Comparison of ENCODE assay signal across 8 mouse cellular contexts in genomic region chr4:131910237-131910994, GRCm38 (mm10). TPM values are rescaled to one million over a fixed set of nuclear protein-coding genes. Genes with fewer than 3 reads are reported as not detected.
DNase-seq lines count a peak whose midpoint lies in the region; ATAC-seq and TF ChIP-seq lines count a peak whose summit lies in the region.

No protein-coding gene starts in this region.

- intact Hi-C loops in gastrocnemius, postnatal 14 days (cut with DNase I; ENCODE audit: low total_unique reads) = no loop called here

- H3K4me2 ChIP-seq in forebrain, postnatal 0 days (ENCODE audit: low read depth) = 0 out of 2 replicates have a peak overlapping the region, but pooled peaks have one; percentile 8
- peak overlapping the region; percentile 45 for H3K4me2 ChIP-seq in kidney, embryonic 15.5 days

- no peak overlapping the region for H3K9ac ChIP-seq in forebrain, postnatal 0 days
- no peak overlapping the region for H3K9ac ChIP-seq in kidney, embryonic 15.5 days

- H3K36me3 ChIP-seq in forebrain, postnatal 0 days (ENCODE audit: insufficient read depth) = no peaks in the 10 kb centered on the region
- H3K36me3 ChIP-seq in kidney, embryonic 15.5 days = peaks cover 5% of the 10 kb centered on the region
- no peaks in the 10 kb centered on the region for H3K36me3 ChIP-seq in macrophage (ENCODE audit: inconsistent target)

- peak; percentile 69 for ATAC-seq in common myeloid progenitor, adult 5-6 weeks (replicated peaks; ENCODE audit: low read depth, poor library complexity, severe bottlenecking)
- ATAC-seq in forebrain, postnatal 0 days = no peak
- no peak for ATAC-seq in kidney, embryonic 15.5 days (replicated peaks; ENCODE audit: low FRiP score)
- no peak for ATAC-seq in erythroid progenitor cell, adult 5-6 weeks (replicated peaks; ENCODE audit: low FRiP score, poor library complexity, severe bottlenecking)

- peaks cover 26% of the 10 kb centered on the region for H3K27me3 ChIP-seq in forebrain, postnatal 0 days (ENCODE audit: insufficient read depth, low read length)
- peaks cover 16% of the 10 kb centered on the region for H3K27me3 ChIP-seq in kidney, embryonic 15.5 days

- no peak for DNase-seq in forebrain, postnatal 0 days
- DNase-seq in left cerebral cortex, adult 8-10 months (ENCODE audit: low spot score in 2 of 2) = no peak
- DNase-seq in gastrocnemius, postnatal 14 days = no peak
- DNase-seq in gastrocnemius, postnatal 4 days (ENCODE audit: low spot score in 2 of 2) = no peak

- WGBS in forebrain, postnatal 0 days = 23% methylated on average over 18 of the region's 21 CpGs
- 10% methylated on average over 19 of the region's 21 CpGs for WGBS in kidney, embryonic 15.5 days
- 4% methylated on average over 13 of the region's 21 CpGs for WGBS in macrophage (ENCODE audit: missing documents)

- H3K4me1 ChIP-seq in forebrain, postnatal 0 days (ENCODE audit: insufficient read depth) = no peaks in the 10 kb centered on the region
- peaks cover 49% of the 10 kb centered on the region for H3K4me1 ChIP-seq in kidney, embryonic 15.5 days

- H3K79me2 ChIP-seq in macrophage (ENCODE audit: inconsistent target) = no peaks in the 10 kb centered on the region

- no peaks in the 10 kb centered on the region for H3K9me3 ChIP-seq in forebrain, postnatal 0 days (ENCODE audit: low read length)
- H3K9me3 ChIP-seq in kidney, embryonic 15.5 days (replicated peaks) = 0 out of 2 replicates have a peak, but pooled peaks cover 5% of the 10 kb centered on the region

- no peak overlapping the region for H3K4me3 ChIP-seq in forebrain, postnatal 0 days (ENCODE audit: low read depth, low read length)
- H3K4me3 ChIP-seq in kidney, embryonic 15.5 days (replicated peaks) = no peak overlapping the region
- peak overlapping the region; percentile 20; the same call in 1 of the 2 replicates for H3K4me3 ChIP-seq in macrophage (ENCODE audit: inconsistent target)

- no peak for TF ChIP-seq CTCF in forebrain, postnatal 0 days (IDR thresholded peaks at IDR 0.05; ENCODE audit: low read depth)

- H3K27ac ChIP-seq in forebrain, postnatal 0 days (ENCODE audit: low read depth, low read length) = no peak overlapping the region
- H3K27ac ChIP-seq in kidney, embryonic 15.5 days = peak overlapping the region; percentile 59; the same call in 1 of the 2 replicates
- H3K27ac ChIP-seq in macrophage = peak overlapping the region; percentile 88

RNA-seq across cellular contexts. Expression of gene Tmem200b, which starts 11.2 kb away (rescaled TPM):
- not detected in 2 replicates for total RNA-seq in common myeloid progenitor, adult 5-6 weeks (2017)
- total RNA-seq in forebrain, postnatal 0 days (2014; rRNA removed) = 2.5 and 2.7 TPM in 2 replicates
- polyA plus RNA-seq in forebrain, postnatal 0 days (2015; fragmentation: Nextera tagmentation; extraction: Ambion mirVana) = 0.26 and 0.33 TPM in 2 replicates
- 1.1 and 1.3 TPM in 2 replicates for polyA plus RNA-seq in kidney, embryonic 15.5 days (2015; fragmentation: Nextera tagmentation; extraction: Ambion mirVana)
- total RNA-seq in macrophage (2018; cell fraction: chromatin; rRNA removed) = 10 to 100 TPM in 10 of 26 experiments, 1 to 10 TPM in 7, not detected in 9; 1.6 to 36.8 (median 13.7) TPM
- 10 to 100 TPM in 5 of 26 experiments, 1 to 10 TPM in 7, under 1 TPM in 8, not detected in 6; 0.09 to 26.3 (median 2.2) TPM for total RNA-seq in macrophage (2018; cell fraction: cytosol; rRNA removed)
- total RNA-seq in macrophage (2018; cell fraction: nucleus; rRNA removed) = 10 to 100 TPM in 11 of 26 experiments, 1 to 10 TPM in 8, under 1 TPM in 1, not detected in 6; 0.80 to 55.7 (median 13.0) TPM
- not detected in 3 replicates for polyA plus RNA-seq in macrophage (2018)
- 10 to 100 TPM in 3 of 4 experiments, 1 to 10 TPM in 1; 9.5 to 11.6 (median 10.2) TPM for total RNA-seq in left cerebral cortex, adult 8-10 months (2022)
- 1 to 10 TPM; 4.5 to 5.5 TPM for total RNA-seq in gastrocnemius, postnatal 14 days (2021)
- total RNA-seq in gastrocnemius, postnatal 4 days (2021) = 10 to 100 TPM in 1 of 2 experiments, 1 to 10 TPM in 1; 9.9 to 10.4 TPM
- total RNA-seq in erythroid progenitor cell, adult 5-6 weeks (2015; ENCODE audit: low replicate concordance) = not detected in 2 replicates
- not detected in 2 replicates for total RNA-seq in erythroid progenitor cell, adult 5-6 weeks (2017; ENCODE audit: low replicate concordance)

RNA-seq across cellular contexts. Expression of gene Srsf4, which starts 37.0 kb away (rescaled TPM):
- total RNA-seq in common myeloid progenitor, adult 5-6 weeks (2017) = 103 and 108 TPM in 2 replicates
- total RNA-seq in forebrain, postnatal 0 days (2014; rRNA removed) = 28.2 and 49.4 TPM in 2 replicates
- polyA plus RNA-seq in forebrain, postnatal 0 days (2015; fragmentation: Nextera tagmentation; extraction: Ambion mirVana) = 81.3 and 99.7 TPM in 2 replicates
- polyA plus RNA-seq in kidney, embryonic 15.5 days (2015; fragmentation: Nextera tagmentation; extraction: Ambion mirVana) = 110 and 114 TPM in 2 replicates
- total RNA-seq in macrophage (2018; cell fraction: chromatin; rRNA removed) = 100 to 1,000 TPM in 8 of 26 experiments, 10 to 100 TPM in 18; 65.0 to 125 (median 84.7) TPM
- 10 to 100 TPM; 25.6 to 35.4 (median 30.3) TPM for total RNA-seq in macrophage (2018; cell fraction: cytosol; rRNA removed)
- 100 to 1,000 TPM in 2 of 26 experiments, 10 to 100 TPM in 24; 55.5 to 144 (median 73.0) TPM for total RNA-seq in macrophage (2018; cell fraction: nucleus; rRNA removed)
- polyA plus RNA-seq in macrophage (2018) = 30.6 to 39.6 TPM (median 32.8 TPM) in 3 replicates
- total RNA-seq in left cerebral cortex, adult 8-10 months (2022) = 10 to 100 TPM; 59.8 to 68.7 (median 65.7) TPM
- total RNA-seq in gastrocnemius, postnatal 14 days (2021) = 10 to 100 TPM; 29.6 to 41.4 TPM
- total RNA-seq in gastrocnemius, postnatal 4 days (2021) = 10 to 100 TPM; 64.3 to 69.4 TPM
- total RNA-seq in erythroid progenitor cell, adult 5-6 weeks (2015; ENCODE audit: low replicate concordance) = 85.9 and 87.9 TPM in 2 replicates
- 145 and 167 TPM in 2 replicates for total RNA-seq in erythroid progenitor cell, adult 5-6 weeks (2017; ENCODE audit: low replicate concordance)
